Mouse (Mus musculus) intestine, embryonic 14.5 days (tissue): ENCODE data around the gene C1qtnf5. TPM values are rescaled to one million over a fixed set of nuclear protein-coding genes. Genes with fewer than 3 reads are reported as not detected.

Source experiments
- ATAC-seq: fragments of 200-750 bp; cut with Nextera tagmentation; replicated peaks from 2 replicates; pipeline ENCODE4 v1.8.0; 2017; ENCODE audit warnings: low read depth, moderate number of reproducible peaks, moderate TSS enrichment, moderate library complexity; ENCODE audit not compliant: low FRiP score, low TSS enrichment
- DNase-seq: peaks from one replicate; pipeline ENCODE4 v3.0.0-alpha.2; 2018; ENCODE audit warnings: low spot score
- H3K27ac ChIP-seq: fragments of 300-500 bp; sonication (generic); 2 replicates; pipeline ENCODE4 v1.5.1; 2014; ENCODE audit warnings: low read depth, mild to moderate bottlenecking, control low read depth
- H3K27me3 ChIP-seq: fragments of 300-500 bp; sonication (generic); replicated peaks from 2 replicates; pipeline ENCODE4 v1.6.1; 2014; ENCODE audit warnings: low read length, control low read depth; ENCODE audit not compliant: control insufficient read depth, insufficient read depth
- H3K36me3 ChIP-seq: fragments of 300-500 bp; sonication (generic); 2 replicates; pipeline ENCODE4 v1.6.1; 2014; ENCODE audit warnings: low read length, control low read depth; ENCODE audit not compliant: control insufficient read depth, insufficient read depth
- H3K4me1 ChIP-seq: fragments of 300-500 bp; sonication (generic); replicated peaks from 2 replicates; pipeline ENCODE4 v1.6.1; 2014; ENCODE audit warnings: low read length, control low read depth, mixed read lengths; ENCODE audit not compliant: control insufficient read depth, insufficient read depth
- H3K4me2 ChIP-seq: fragments of 300-500 bp; sonication (generic); 2 replicates; pipeline ENCODE4 v1.6.1; 2014; ENCODE audit warnings: low read length
- H3K4me3 ChIP-seq: fragments of 300-500 bp; sonication (generic); 2 replicates; pipeline ENCODE4 v1.5.1; 2014; ENCODE audit warnings: low read depth, low read length, control low read depth, mixed read lengths
- H3K9ac ChIP-seq: fragments of 300-500 bp; sonication (generic); 2 replicates; pipeline ENCODE4 v1.6.1; 2014; ENCODE audit warnings: mild to moderate bottlenecking, low read length
- H3K9me3 ChIP-seq: fragments of 300-500 bp; sonication (generic); 2 replicates; pipeline ENCODE4 v1.6.1; 2016; ENCODE audit warnings: low read length, control low read depth; ENCODE audit not compliant: control insufficient read depth
- WGBS: fragments of 180-500 bp; shearing (Covaris S2); extraction: QIAGEN DNeasy Blood & Tissue Kit; methylation state at CpG from one replicate; pipeline ENCODE4 v1.1.7; 2014; 5-methylcytosine and 5-hydroxymethylcytosine counted together
- polyA plus RNA-seq: library from polyadenylated mRNA; unstranded; fragments of >200 nt; fragmentation: Nextera tagmentation; extraction: Ambion mirVana; gene quantifications from 2 replicates; pipeline ENCODE4 v1.2.1, GENCODE M21; 2014

The C1qtnf5 gene
- polyA plus RNA-seq, 1 experiment from 2014 or later: 3.4 TPM

- H3K4me3 ChIP-seq: peak overlapping the region; percentile 60
- ATAC-seq (peak; percentile 16; the same call in 1 of the 2 replicates), DNase-seq (peak; percentile 85)
- H3K9me3 ChIP-seq: no peaks in the 10 kb centered on the region
- peak overlapping the region; percentile 75 for H3K27ac ChIP-seq
- peak overlapping the region; percentile 56 for H3K4me2 ChIP-seq
- peaks cover 45% of the 10 kb centered on the region for H3K4me1 ChIP-seq
- H3K36me3 ChIP-seq: peaks cover 21% of the 10 kb centered on the region
- peak overlapping the region; percentile 62 for H3K9ac ChIP-seq
- H3K27me3 ChIP-seq: peaks cover 19% of the 10 kb centered on the region; the same call in 1 of the 2 replicates
- 3% methylated on average over 49 of the region's 49 CpGs for WGBS
These were observed 28.0 kb downstream of the C1qtnf5 start for GRCm38 (mm10) chr9:44134851-44135730.

DNA sequence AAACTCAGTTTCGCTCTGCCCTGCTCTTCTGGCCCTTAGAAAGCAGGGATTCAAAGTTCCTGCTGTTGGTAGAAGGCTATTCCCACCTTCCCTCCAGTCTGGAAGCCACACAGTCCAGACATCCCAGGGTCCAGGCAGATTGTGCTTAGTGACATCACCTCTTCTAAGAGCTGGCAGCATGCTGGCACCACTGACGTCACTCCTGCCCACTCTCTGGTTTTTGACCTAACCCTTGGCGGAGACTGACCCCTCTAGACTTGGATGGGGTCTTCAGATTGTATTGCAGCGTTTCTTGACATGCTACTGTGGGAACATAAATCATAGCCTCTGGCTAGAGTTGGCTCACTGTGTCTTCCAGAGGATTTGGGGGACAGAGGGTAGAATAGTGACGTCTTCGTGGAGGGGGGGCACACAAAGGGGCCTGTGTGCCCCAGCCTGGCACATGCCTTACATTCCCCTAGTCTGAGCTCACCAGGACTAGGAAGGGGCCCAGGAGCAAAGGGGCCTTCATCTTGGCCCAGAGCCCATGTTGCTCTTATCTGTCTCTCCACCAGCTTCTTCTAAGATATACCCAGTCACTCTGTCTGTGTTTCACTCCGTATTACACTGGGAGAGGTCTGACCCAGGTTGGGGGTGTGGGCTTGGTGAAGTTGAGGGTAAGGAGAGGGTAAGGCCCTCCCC is 28.8 kb downstream of the C1qtnf5 start:
- peak overlapping the region; percentile 75; the same call in 1 of the 2 replicates for H3K27ac ChIP-seq
- H3K4me3 ChIP-seq: peak overlapping the region; percentile 60
- H3K36me3 ChIP-seq: peaks cover 28% of the 10 kb centered on the region
- peak overlapping the region; percentile 56 for H3K4me2 ChIP-seq
- peaks cover 19% of the 10 kb centered on the region; the same call in 1 of the 2 replicates for H3K27me3 ChIP-seq
- H3K4me1 ChIP-seq: peaks cover 38% of the 10 kb centered on the region
- no peak for ATAC-seq
- H3K9me3 ChIP-seq: no peaks in the 10 kb centered on the region
- no peak for DNase-seq
- 42% methylated on average over 7 of the region's 7 CpGs for WGBS
- H3K9ac ChIP-seq: peak overlapping the region; percentile 62

DNA sequence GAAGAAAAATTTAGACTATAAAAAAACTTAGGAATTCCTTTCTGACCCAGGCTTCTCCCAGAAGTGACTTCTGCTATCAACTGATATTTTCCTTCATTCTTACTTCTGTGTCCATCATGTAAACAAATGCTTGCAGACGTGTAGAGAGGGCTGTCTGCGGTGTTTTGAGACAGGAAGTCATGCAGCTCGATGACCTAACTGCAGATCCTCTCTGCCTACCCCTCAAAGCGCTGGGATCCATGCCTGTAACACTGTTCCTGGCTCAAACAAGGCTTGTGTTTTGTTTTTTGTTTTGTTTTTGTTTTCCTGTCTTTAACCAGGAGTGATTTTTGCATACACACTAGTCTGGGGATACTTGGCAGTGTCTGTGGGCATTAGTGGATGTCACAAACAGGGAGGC is 30.8 kb downstream of the C1qtnf5 start:
- Histone ChIP-seq H3K4me3 (no peak overlapping the region), H3K27me3 (peaks cover 13% of the 10 kb centered on the region; the same call in 1 of the 2 replicates), H3K4me2 (no peak overlapping the region), H3K36me3 (peaks cover 45% of the 10 kb centered on the region), H3K9ac (no peak overlapping the region), H3K4me1 (peaks cover 26% of the 10 kb centered on the region), H3K27ac (no peak overlapping the region), H3K9me3 (no peaks in the 10 kb centered on the region)
- DNase-seq (no peak), ATAC-seq (no peak)
- WGBS: 41% methylated on average over 4 of the region's 4 CpGs

DNA sequence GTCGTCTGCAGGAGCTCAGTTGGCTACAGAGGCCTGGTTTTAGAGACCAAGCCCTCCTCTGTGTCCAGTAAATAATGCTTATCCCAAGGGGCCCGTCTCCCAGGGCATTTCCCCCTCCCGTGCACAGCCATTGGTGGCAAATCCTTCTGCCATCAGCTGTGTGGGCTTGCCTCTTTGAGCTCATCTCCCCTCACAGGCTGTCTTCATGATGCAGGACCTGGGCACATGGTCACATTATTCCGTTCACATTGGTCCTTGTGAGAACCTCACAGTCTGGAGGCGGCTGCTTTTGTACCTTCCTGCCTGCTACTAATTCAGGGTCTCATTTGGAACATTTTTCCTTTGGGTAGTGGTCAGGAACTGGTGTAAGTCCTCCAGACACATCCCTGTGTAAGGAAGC is 34.9 kb downstream of the C1qtnf5 start:
- WGBS: 68% methylated on average over 5 of the region's 5 CpGs
- no peaks in the 10 kb centered on the region for H3K9me3 ChIP-seq
- DNase-seq (no peak), ATAC-seq (no peak)
- no peak overlapping the region for H3K27ac ChIP-seq
- H3K27me3 ChIP-seq: no peaks in the 10 kb centered on the region
- no peaks in the 10 kb centered on the region for H3K4me1 ChIP-seq
- no peak overlapping the region for H3K4me3 ChIP-seq
- peaks cover 73% of the 10 kb centered on the region for H3K36me3 ChIP-seq
- no peak overlapping the region for H3K9ac ChIP-seq
- H3K4me2 ChIP-seq: no peak overlapping the region

- H3K36me3 ChIP-seq: peaks cover 74% of the 10 kb centered on the region
- no peak overlapping the region for H3K27ac ChIP-seq
- ATAC-seq (no peak), DNase-seq (no peak)
- no peaks in the 10 kb centered on the region for H3K4me1 ChIP-seq
- WGBS: 85% methylated on average over 5 of the region's 5 CpGs
- H3K27me3 ChIP-seq: no peaks in the 10 kb centered on the region
- H3K4me2 ChIP-seq: no peak overlapping the region
- no peak overlapping the region for H3K9ac ChIP-seq
- H3K4me3 ChIP-seq: no peak overlapping the region
- H3K9me3 ChIP-seq: no peaks in the 10 kb centered on the region
These were observed 36.4 kb downstream of the C1qtnf5 start for GRCm38 (mm10) chr9:44143421-44143820.

- WGBS: 37% methylated on average over 6 of the region's 8 CpGs
- Histone ChIP-seq H3K9me3 (no peaks in the 10 kb centered on the region), H3K27ac (no peak overlapping the region), H3K4me3 (no peak overlapping the region), H3K4me1 (no peaks in the 10 kb centered on the region), H3K9ac (no peak overlapping the region), H3K27me3 (no peaks in the 10 kb centered on the region), H3K36me3 (peaks cover 75% of the 10 kb centered on the region), H3K4me2 (no peak overlapping the region)
- ATAC-seq (0 out of 2 replicates have a peak, but pooled peaks have one; percentile 63), DNase-seq (no peak)
These were observed 37.1 kb downstream of the C1qtnf5 start for GRCm38 (mm10) chr9:44144023-44144717.

GRCm38 (mm10) chr9:44144718-44145060 is 37.6 kb downstream of the C1qtnf5 start:
- Histone ChIP-seq H3K36me3 (peaks cover 75% of the 10 kb centered on the region), H3K27me3 (no peaks in the 10 kb centered on the region), H3K9ac (no peak overlapping the region), H3K4me3 (no peak overlapping the region), H3K27ac (no peak overlapping the region), H3K9me3 (no peaks in the 10 kb centered on the region), H3K4me1 (no peaks in the 10 kb centered on the region), H3K4me2 (no peak overlapping the region)
- DNase-seq: no peak
- ATAC-seq: no peak

DNA sequence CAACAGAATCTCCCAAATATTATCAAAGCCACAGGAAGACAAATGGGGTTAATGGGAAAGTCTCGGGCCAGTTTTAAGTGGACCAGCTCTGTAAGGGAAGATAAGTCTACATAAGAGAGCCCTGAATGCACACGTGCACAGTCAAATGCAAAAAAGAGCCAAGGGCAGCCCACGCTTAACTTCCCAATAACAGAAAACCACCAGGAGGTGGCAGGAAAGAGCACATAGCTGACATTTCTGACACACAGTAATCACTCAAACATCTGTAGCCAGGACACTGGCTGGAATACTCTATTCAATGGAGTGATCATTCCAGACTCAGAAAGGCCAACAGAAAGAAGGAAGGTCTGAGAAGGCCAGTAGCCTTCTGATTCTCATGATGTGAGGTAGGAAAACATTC is 40.2 kb downstream of the C1qtnf5 start:
- H3K9me3 ChIP-seq: no peaks in the 10 kb centered on the region
- H3K27me3 ChIP-seq: no peaks in the 10 kb centered on the region
- no peak overlapping the region for H3K4me2 ChIP-seq
- H3K4me3 ChIP-seq: no peak overlapping the region
- DNase-seq: no peak
- 67% methylated on average over 3 of the region's 3 CpGs for WGBS
- no peak overlapping the region for H3K27ac ChIP-seq
- no peak overlapping the region for H3K9ac ChIP-seq
- no peak for ATAC-seq
- H3K4me1 ChIP-seq: no peaks in the 10 kb centered on the region
- H3K36me3 ChIP-seq: peaks cover 71% of the 10 kb centered on the region
